Mouse (Mus musculus) megakaryocyte, embryonic 14.5 days (primary cell): ENCODE measurements around the gene Fthl17e. TPM values are rescaled to one million over a fixed set of nuclear protein-coding genes. Genes with fewer than 3 reads are reported as not detected.
"Not testable (repeated sequence)": the region's sequence is repeated elsewhere in the genome, so short reads cannot be mapped to it uniquely, and the experiment has no call there.

Experiments used
- H3K27me3 ChIP-seq: replicated peaks from 2 replicates; pipeline ENCODE3; 2012; ENCODE audit warnings: inconsistent platforms
- H3K36me3 ChIP-seq: replicated peaks from 2 replicates; pipeline ENCODE3; 2012; ENCODE audit warnings: low read length, inconsistent platforms, mixed read lengths
- H3K4me1 ChIP-seq: 2 replicates; pipeline ENCODE4 v1.6.1; 2012; ENCODE audit warnings: inconsistent platforms
- H3K4me3 ChIP-seq: replicated peaks from 2 replicates; pipeline ENCODE3; 2012; ENCODE audit warnings: moderate library complexity, mild to moderate bottlenecking, inconsistent platforms
- H3K9me3 ChIP-seq: 2 replicates; pipeline ENCODE4 v1.6.1; 2012; ENCODE audit warnings: inconsistent platforms
- FLI1 ChIP-seq: IDR thresholded peaks from 2 replicates; pipeline ENCODE4 v1.6.1; 2012; ENCODE audit warnings: low read length, inconsistent platforms, mixed read lengths
- GATA1 ChIP-seq: IDR thresholded peaks from 3 replicates; pipeline ENCODE4 v1.6.1; 2012; ENCODE audit warnings: mixed read lengths, low read length, inconsistent platforms, borderline replicate concordance
- polyA plus RNA-seq: library from polyadenylated mRNA; stranded (reverse); fragments of >175 nt; gene quantifications from 2 replicates; pipeline ENCODE4 v1.2.3, GENCODE M21; 2012; ENCODE audit warnings: low replicate concordance; ENCODE audit not compliant: insufficient read depth

The Fthl17e gene
- not detected in 2 replicates for polyA plus RNA-seq

GRCm38 (mm10) chrX:9033193-9033592 lies at the start of gene Fthl17e:
TSS of gene Fthl17e (plus strand) at chrX:9033493.
- not testable (repeated sequence) for H3K27me3 ChIP-seq, H3K4me1 ChIP-seq, H3K9me3 ChIP-seq, H3K36me3 ChIP-seq, H3K4me3 ChIP-seq

DNA sequence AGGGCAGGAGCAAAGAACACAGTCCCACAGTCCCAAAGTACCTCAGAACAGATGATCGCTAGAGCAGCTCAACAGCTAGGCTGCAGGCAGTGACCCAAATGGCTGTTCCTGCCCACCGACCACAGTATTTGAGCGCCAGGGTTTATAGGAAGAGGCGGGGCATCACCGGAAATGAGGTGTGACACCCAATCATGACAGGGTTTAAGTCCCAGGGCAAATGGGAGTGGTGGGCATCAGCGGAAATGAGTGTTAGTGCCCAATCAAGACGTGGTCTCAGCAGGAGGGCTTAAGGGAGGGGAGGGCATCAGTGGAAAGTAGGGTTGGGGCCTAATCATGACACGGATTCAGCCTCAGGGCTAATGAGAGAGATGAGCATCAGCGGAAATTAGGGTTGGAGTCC lies 46.6 kb upstream of the Fthl17e start, which contains the start of gene Fthl17d:
Fthl17d (minus strand) TSS at position 101 of the 400 bp plus-strand sequence.
- H3K36me3 ChIP-seq, H3K27me3 ChIP-seq, H3K4me1 ChIP-seq, H3K4me3 ChIP-seq, H3K9me3 ChIP-seq: not testable (repeated sequence)

- Histone ChIP-seq H3K4me3 (no peak overlapping the region), H3K36me3 (no peaks in the 10 kb centered on the region), H3K27me3 (no peaks in the 10 kb centered on the region), H3K9me3 (no peaks in the 10 kb centered on the region), H3K4me1 (no peaks in the 10 kb centered on the region)
- TF ChIP-seq GATA1 (no peak), FLI1 (no peak)
Measured at GRCm38 (mm10) chrX:9016079-9016478, 17.2 kb upstream of the Fthl17e start.

DNA sequence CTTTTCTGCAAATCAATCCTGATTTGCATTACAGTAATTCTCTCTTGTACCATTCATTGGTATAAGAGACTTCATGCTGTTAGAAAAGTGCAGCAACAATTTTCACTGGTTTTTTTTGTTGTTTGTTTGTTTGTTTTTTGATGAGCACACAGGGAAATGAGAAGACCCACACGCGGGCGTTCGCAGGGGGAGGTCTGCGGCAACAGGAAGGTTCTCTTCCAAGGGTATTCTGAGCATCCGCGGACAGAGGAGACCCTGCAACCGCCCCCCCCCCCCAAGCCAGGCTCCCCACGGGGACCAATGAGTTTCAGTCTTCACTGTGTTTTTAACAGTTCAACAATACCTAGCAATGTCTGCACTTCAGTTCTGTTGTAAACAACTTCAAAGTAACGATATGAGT lies 13.8 kb upstream of the Fthl17e start:
- Histone ChIP-seq H3K4me3 (no peak overlapping the region), H3K4me1 (no peaks in the 10 kb centered on the region), H3K9me3 (no peaks in the 10 kb centered on the region), H3K36me3 (no peaks in the 10 kb centered on the region), H3K27me3 (no peaks in the 10 kb centered on the region)
- TF ChIP-seq FLI1 = no peak
- no peak for TF ChIP-seq GATA1

GRCm38 (mm10) chrX:9041611-9042010 lies 8.3 kb downstream of the Fthl17e start:
- H3K36me3 ChIP-seq, H3K9me3 ChIP-seq, H3K27me3 ChIP-seq, H3K4me1 ChIP-seq, H3K4me3 ChIP-seq: not testable (repeated sequence)

GRCm38 (mm10) chrX:9060952-9061351 lies 27.7 kb downstream of the Fthl17e start:
- H3K36me3 ChIP-seq, H3K27me3 ChIP-seq, H3K4me3 ChIP-seq, H3K4me1 ChIP-seq: not testable (repeated sequence)
- H3K9me3 ChIP-seq = peaks cover 13% of the 10 kb centered on the region

DNA sequence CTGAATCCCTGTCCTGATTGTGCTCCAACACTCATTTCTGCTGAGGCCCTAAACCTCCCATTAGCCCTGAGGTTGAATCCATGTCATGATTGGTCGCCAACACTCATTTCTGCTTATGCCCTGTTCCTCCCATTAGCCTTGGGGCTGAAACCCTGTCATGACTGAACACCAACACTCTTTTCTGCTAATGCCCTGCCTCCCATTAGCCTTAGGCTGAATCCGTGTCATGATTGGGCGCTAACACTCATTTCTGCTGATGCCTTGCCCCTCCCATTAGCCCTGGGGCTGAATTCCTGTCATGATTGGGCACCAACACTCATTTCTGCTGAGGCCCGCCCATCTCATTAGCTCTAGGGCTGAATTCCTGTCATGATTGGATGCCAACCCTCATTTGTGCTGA lies 28.8 kb downstream of the Fthl17e start:
- Histone ChIP-seq H3K36me3 (no peaks in the 10 kb centered on the region), H3K27me3 (no peaks in the 10 kb centered on the region), H3K9me3 (peaks cover 13% of the 10 kb centered on the region), H3K4me1 (no peaks in the 10 kb centered on the region), H3K4me3 (no peak overlapping the region)
- no peak for TF ChIP-seq FLI1
- no peak for TF ChIP-seq GATA1

GRCm38 (mm10) chrX:9062715-9063114 lies 29.4 kb downstream of the Fthl17e start, which contains the start of gene Fthl17f:
TSS of gene Fthl17f (plus strand) at chrX:9063015.
- H3K4me1 ChIP-seq, H3K27me3 ChIP-seq, H3K36me3 ChIP-seq, H3K4me3 ChIP-seq: not testable (repeated sequence)
- peaks cover 13% of the 10 kb centered on the region for H3K9me3 ChIP-seq

DNA sequence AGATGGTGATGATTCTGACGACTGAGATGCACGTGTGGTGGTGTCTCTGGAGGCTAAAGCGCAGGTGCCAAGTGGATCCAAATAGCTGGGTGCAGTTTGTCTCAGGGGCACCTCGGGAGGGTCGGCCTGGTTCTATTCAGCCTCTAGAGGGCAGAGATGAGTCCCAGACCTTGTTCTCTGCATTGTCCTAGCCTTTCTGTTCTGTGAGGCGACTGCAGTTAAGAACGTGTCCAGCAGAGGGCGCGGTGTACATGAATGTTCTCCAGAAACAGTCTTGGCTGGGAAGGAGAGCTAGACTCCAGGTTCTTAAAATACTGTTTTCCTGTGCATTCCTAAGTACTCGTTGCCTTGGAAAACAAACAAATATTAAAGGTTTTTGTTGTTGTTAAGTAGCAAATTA lies 44.4 kb downstream of the Fthl17e start:
- H3K9me3 ChIP-seq, H3K36me3 ChIP-seq: not testable (repeated sequence)

More for the DNA sequence above, 44.4 kb downstream of the Fthl17e start:
- not testable (repeated sequence) for H3K4me1 ChIP-seq, H3K27me3 ChIP-seq, H3K4me3 ChIP-seq

Other genes with a start within 250 kb of the Fthl17e start
- gene Ssxb5, start 229.8 kb upstream of the Fthl17e start, polyA plus RNA-seq = not detected in 2 replicates
- not detected in 2 replicates for gene Gm6592, start 189.5 kb upstream of the Fthl17e start, polyA plus RNA-seq
- not detected in 2 replicates for gene Gm5751, start 159.2 kb upstream of the Fthl17e start, polyA plus RNA-seq
- gene B630019K06Rik, start 141.1 kb upstream of the Fthl17e start, polyA plus RNA-seq = not detected in 2 replicates
- gene Fthl17b, start 70.5 kb upstream of the Fthl17e start, polyA plus RNA-seq = not detected in 2 replicates
- gene Fthl17c, start 56.9 kb upstream of the Fthl17e start, polyA plus RNA-seq = not detected in 2 replicates
- gene Fthl17d, start 46.7 kb upstream of the Fthl17e start, polyA plus RNA-seq = not detected in 2 replicates
- not detected in 2 replicates for gene Fthl17f, start 29.5 kb downstream of the Fthl17e start, polyA plus RNA-seq
- gene 4930402K13Rik, start 71.1 kb downstream of the Fthl17e start, polyA plus RNA-seq = not detected in 2 replicates
- 0.07 and 0.41 TPM in 2 replicates for gene Lancl3, start 166.4 kb downstream of the Fthl17e start, polyA plus RNA-seq
- gene Gm14862, start 223.4 kb downstream of the Fthl17e start, polyA plus RNA-seq = not detected in 2 replicates
- 0.53 and 0.78 TPM in 2 replicates for gene Xk, start 239.3 kb downstream of the Fthl17e start, polyA plus RNA-seq